Mouse (Mus musculus): ENCODE data around the gene Pde4a. TPM values are rescaled to one million over a fixed set of nuclear protein-coding genes. Genes with fewer than 3 reads are reported as not detected.

Gene Pde4a
- polyA plus RNA-seq (2017; shearing (Covaris generic)), result 1 to 10 TPM; 1.1 to 3.1 TPM

GRCm38 (mm10) chr9:21165041-21165951, at the start of gene Pde4a:
TSS of gene Pde4a (plus strand) at chr9:21165714.

DNA sequence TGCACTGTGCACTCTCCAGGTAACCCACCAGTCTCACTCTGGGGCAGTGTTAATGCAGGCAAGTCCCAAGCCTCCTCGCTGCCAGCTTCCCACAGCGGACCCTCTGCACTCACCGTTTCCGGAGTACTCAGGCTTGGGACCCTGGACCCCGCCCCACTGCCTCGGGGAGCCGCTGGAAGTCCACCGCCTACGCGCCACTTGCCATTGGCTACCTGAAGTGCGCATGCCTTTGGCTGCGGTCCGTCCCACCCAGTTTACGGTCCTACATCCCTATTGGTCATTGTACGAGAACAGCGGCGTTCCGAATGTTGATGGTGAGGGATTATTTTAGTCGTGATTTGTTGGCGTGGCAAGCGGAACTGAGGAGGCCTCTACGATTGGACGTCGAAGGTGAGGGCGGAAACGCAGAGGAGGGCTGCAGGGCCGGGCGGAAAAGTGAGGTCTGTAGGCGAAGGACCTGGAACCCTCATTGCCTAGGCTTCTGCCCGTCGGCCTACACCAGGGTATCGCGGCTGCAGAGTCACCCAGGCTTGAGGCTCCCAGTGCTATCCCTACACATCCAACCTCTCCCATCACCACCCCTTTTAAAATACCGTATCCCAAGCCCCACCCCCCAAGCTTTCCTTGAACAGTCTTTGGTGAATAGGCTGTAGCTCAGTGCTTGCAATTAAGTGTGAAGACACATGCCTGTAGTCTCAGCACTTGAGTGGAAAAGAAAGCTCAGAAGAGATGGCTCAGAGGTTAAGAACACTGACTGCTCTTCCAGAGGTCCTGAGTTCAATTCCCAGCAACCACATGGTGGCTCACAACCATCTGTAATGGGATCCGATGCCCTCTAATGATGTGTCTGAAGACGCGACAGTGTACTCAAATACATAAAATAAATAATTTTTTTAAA, 34.2 kb upstream of the Pde4a start, which contains the start of gene Tyk2:
Tyk2 (minus strand) TSS at position 185 of the 898 bp plus-strand sequence.

DNA sequence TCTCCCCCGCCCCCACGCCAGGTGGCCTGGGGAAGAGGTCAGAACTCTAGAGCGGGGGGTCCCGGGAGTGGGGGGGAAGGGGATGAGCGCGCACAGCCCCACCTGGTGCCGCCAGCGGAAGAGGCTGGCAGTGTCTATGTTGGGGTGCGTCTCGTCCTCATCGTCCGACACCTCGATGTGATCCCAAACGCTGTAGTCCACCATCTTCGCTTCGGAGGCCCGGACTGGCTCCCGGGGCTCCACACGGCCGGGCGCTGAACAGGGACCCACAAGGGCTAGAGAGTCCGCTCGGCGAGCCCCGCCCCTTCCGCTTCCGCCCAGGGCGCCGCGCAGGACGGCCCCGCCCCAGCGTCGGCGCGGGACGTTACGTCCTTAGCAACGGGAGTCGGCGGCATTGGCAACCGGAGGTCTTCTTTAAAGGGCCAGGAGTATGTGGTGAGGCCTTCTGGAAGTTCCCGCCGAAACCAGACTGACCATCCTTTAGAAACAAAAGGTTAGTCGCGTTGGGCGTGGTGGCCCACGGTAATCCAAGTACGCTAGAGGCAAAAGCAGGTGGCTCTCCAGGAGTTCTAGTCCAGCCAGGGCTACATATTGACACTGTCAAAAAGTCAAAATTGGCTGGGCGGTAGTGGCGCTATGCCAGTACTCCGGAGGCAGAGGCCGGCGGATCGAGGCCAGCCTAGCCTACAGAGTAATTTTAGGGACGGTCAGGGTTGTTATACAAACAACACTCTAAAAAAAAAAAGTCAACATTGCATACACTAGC, 15.7 kb upstream of the Pde4a start, which contains the start of gene Cdc37:
Cdc37 (minus strand) TSS at position 329 of the 766 bp plus-strand sequence.

DNA sequence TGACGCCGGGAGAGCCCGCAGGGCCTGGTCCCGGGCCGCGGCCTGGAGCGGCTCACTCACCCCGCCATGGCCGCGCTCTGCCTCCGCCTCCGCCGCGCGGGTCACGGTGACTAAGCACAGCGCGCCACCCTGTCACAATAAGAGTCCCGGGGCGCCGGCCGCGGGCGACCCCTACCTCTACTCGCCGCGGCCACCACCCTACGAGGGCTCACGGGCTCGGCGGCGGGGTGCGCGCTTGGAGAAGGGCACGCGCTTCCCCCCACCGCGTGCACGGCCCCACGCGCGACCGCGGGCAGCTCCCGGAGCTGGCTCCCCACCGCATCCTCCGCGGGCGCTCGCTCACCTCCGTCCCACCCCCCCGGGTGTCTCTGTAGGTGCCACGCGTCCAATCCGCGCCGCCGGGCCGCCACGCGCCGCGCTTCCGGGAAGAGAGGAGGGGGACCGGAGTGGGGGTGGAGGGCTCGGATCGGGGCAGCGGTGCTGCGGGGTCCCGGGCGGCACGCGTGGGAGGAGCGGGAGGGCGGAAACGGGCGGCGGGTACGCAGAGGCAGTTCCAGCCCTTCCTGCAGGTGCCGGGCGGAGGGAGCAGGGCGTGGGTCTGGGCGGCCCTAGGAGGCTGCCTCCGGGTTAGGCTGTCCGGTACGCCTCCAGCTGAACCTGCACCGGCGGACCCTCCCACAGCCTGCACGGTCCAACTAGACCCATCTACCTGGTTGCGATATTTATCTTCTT, 73.4 kb downstream of the Pde4a start, which contains the start of gene Keap1:
Keap1 (minus strand) TSS at position 629 of the 732 bp plus-strand sequence.

DNA sequence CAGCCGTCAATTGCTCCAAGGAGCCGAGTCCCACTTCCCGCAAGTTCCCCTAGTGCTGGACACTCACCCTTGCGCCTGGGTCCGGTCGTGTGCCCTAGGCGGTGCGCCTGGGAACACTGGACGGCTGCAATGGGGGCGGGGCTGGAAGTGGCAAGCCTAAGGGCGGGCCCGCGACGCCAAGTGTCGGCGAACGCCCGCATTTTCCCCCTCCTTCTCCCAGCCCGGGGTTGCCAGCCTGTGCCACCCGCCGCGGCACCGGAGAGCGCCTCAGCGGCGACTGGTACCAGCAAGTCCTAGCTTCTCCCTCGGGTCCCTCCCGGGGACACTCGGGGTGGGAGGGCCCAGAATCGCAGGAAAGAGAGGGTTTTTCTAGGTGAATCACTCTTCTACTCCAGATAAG, 82.8 kb downstream of the Pde4a start, which contains the start of gene S1pr5:
S1pr5 (minus strand) TSS at position 118 of the 400 bp plus-strand sequence.

Other genes starting within 250 kb of the Pde4a start
- gene Dnmt1, start 205.8 kb upstream of the Pde4a start, polyA plus RNA-seq (2017; shearing (Covaris generic)), result 10 to 100 TPM; 52.4 to 87.1 TPM
- 10 to 100 TPM; 18.9 to 25.7 TPM for gene S1pr2, start 188.9 kb upstream of the Pde4a start, polyA plus RNA-seq (2017; shearing (Covaris generic))
- gene Mrpl4, start 163.0 kb upstream of the Pde4a start, polyA plus RNA-seq (2017; shearing (Covaris generic)), result 100 to 1,000 TPM; 101 to 109 TPM
- gene Icam1, start 149.7 kb upstream of the Pde4a start, polyA plus RNA-seq (2017; shearing (Covaris generic)), result 100 to 1,000 TPM in 1 of 2 experiments, 10 to 100 TPM in 1; 73.2 to 112 TPM
- gene Icam4, start 136.3 kb upstream of the Pde4a start, polyA plus RNA-seq (2017; shearing (Covaris generic)), result 1 to 10 TPM in 1 of 2 experiments, under 1 TPM in 1; 0.45 to 2.7 TPM
- gene Icam5, start 133.6 kb upstream of the Pde4a start, polyA plus RNA-seq (2017; shearing (Covaris generic)), result 1 to 10 TPM; 1.3 to 2.4 TPM
- gene Zglp1, start 98.6 kb upstream of the Pde4a start, polyA plus RNA-seq (2017; shearing (Covaris generic)), result 1 to 10 TPM in 1 of 2 experiments, not detected in 1; 4.0 TPM
- gene Gm49373, start 92.6 kb upstream of the Pde4a start, polyA plus RNA-seq (2017; shearing (Covaris generic)), result under 1 TPM in 1 of 2 experiments, not detected in 1; 0.84 TPM
- gene Fdx1l, start 92.1 kb upstream of the Pde4a start, polyA plus RNA-seq (2017; shearing (Covaris generic)), result 10 to 100 TPM; 41.3 to 42.4 TPM
- gene Gm38431, start 73.7 kb upstream of the Pde4a start, polyA plus RNA-seq (2017; shearing (Covaris generic)), result 1 to 10 TPM; 1.0 to 2.4 TPM
- gene Raver1, start 73.7 kb upstream of the Pde4a start, polyA plus RNA-seq (2017; shearing (Covaris generic)), result 10 to 100 TPM; 62.9 to 67.1 TPM
- gene Tyk2, start 34.5 kb upstream of the Pde4a start, polyA plus RNA-seq (2017; shearing (Covaris generic)), result 10 to 100 TPM; 61.1 to 70.2 TPM
- 100 to 1,000 TPM; 284 to 382 TPM for gene Cdc37, start 15.7 kb upstream of the Pde4a start, polyA plus RNA-seq (2017; shearing (Covaris generic))
- 10 to 100 TPM; 56.5 to 63.4 TPM for gene Keap1, start 73.6 kb downstream of the Pde4a start, polyA plus RNA-seq (2017; shearing (Covaris generic))
- gene S1pr5, start 82.7 kb downstream of the Pde4a start, polyA plus RNA-seq (2017; shearing (Covaris generic)), result 1 to 10 TPM in 1 of 2 experiments, under 1 TPM in 1; 0.14 to 2.2 TPM
- gene Atg4d, start 99.6 kb downstream of the Pde4a start, polyA plus RNA-seq (2017; shearing (Covaris generic)), result 10 to 100 TPM; 57.7 to 70.7 TPM
- gene Kri1, start 122.3 kb downstream of the Pde4a start, polyA plus RNA-seq (2017; shearing (Covaris generic)), result 10 to 100 TPM; 26.5 to 29.8 TPM
- 100 to 1,000 TPM in 1 of 2 experiments, 10 to 100 TPM in 1; 93.1 to 135 TPM for gene Cdkn2d, start 125.7 kb downstream of the Pde4a start, polyA plus RNA-seq (2017; shearing (Covaris generic))
- 1 to 10 TPM; 2.3 to 3.0 TPM for gene Ap1m2, start 146.6 kb downstream of the Pde4a start, polyA plus RNA-seq (2017; shearing (Covaris generic))
- 100 to 1,000 TPM; 391 to 483 TPM for gene Slc44a2, start 155.0 kb downstream of the Pde4a start, polyA plus RNA-seq (2017; shearing (Covaris generic))
- 10 to 100 TPM; 50.0 to 61.5 TPM for gene Ilf3, start 202.2 kb downstream of the Pde4a start, polyA plus RNA-seq (2017; shearing (Covaris generic))
- 10 to 100 TPM; 29.5 to 32.0 TPM for gene Qtrt1, start 246.1 kb downstream of the Pde4a start, polyA plus RNA-seq (2017; shearing (Covaris generic))

All from inflammation-experienced regulatory T-cells (primary cell).